Mouse (Mus musculus) CH12.LX (cell line): Measurements from ENCODE around the gene Tmeff2. TPM values are rescaled to one million over a fixed set of nuclear protein-coding genes. Genes with fewer than 3 reads are reported as not detected.

ENCODE experiments used
- DNase-seq: peaks from one replicate; pipeline ENCODE4 v3.0.0-alpha.2; 2013; ENCODE audit errors: extremely low read depth
- H3K27ac ChIP-seq: 2 replicates; pipeline ENCODE4 v1.5.1; 2012; ENCODE audit warnings: low read depth, mild to moderate bottlenecking, control low read depth, moderate library complexity; ENCODE audit not compliant: insufficient read depth
- H3K27me3 ChIP-seq: replicated peaks from 2 replicates; pipeline ENCODE3; 2012; ENCODE audit warnings: inconsistent platforms
- H3K36me3 ChIP-seq, 2 experiments: replicated peaks in 1 of 2; 2 replicates each; pipeline versions ENCODE3 to v1.6.1; 2012; ENCODE audit warnings: inconsistent platforms in 1 of 2, low read length in 1 of 2, mild to moderate bottlenecking in 1 of 2, mixed read lengths in 1 of 2, moderate library complexity in 1 of 2; ENCODE audit not compliant: control insufficient read depth in 1 of 2, insufficient read depth in 1 of 2
- H3K4me1 ChIP-seq, 2 experiments: 2 replicates each; pipeline ENCODE4 v1.6.1; 2012; ENCODE audit warnings: inconsistent platforms in 1 of 2, moderate library complexity in 1 of 2; ENCODE audit not compliant: insufficient read depth in 2 of 2, control insufficient read depth in 1 of 2
- H3K4me2 ChIP-seq: 2 replicates; pipeline ENCODE4 v1.6.1; 2012; ENCODE audit warnings: low read depth, mild to moderate bottlenecking, control low read depth; ENCODE audit not compliant: poor library complexity, insufficient read depth, severe bottlenecking
- H3K4me3 ChIP-seq, 3 experiments: fragments of 150-350 bp in 1 of 3; sonication (generic) in 1 of 3; replicated peaks in 1 of 3; 2 replicates each; pipeline versions ENCODE3 to v1.5.1; 2011 to 2012; ENCODE audit warnings: low read depth in 2 of 3, low read length in 2 of 3, mild to moderate bottlenecking in 2 of 3, moderate library complexity in 2 of 3, control low read depth in 1 of 3, improper control_type of control experiment in 1 of 3, inconsistent platforms in 1 of 3, mixed read lengths in 1 of 3; ENCODE audit not compliant: poor library complexity in 1 of 3
- H3K79me2 ChIP-seq: replicated peaks from 2 replicates; pipeline ENCODE4 v1.6.1; 2012; ENCODE audit warnings: mild to moderate bottlenecking, moderate library complexity; ENCODE audit not compliant: control insufficient read depth, poor library complexity, insufficient read depth, severe bottlenecking; ENCODE audit errors: extremely low read depth
- H3K9ac ChIP-seq: 2 replicates; pipeline ENCODE4 v1.6.1; 2012; ENCODE audit warnings: low read depth, mild to moderate bottlenecking, control low read depth, moderate library complexity; ENCODE audit not compliant: insufficient read depth
- H3K9me3 ChIP-seq: replicated peaks from 2 replicates; pipeline ENCODE3; 2012; ENCODE audit warnings: low read length, inconsistent platforms, mixed read lengths
- CHD1 ChIP-seq: IDR thresholded peaks from 2 replicates; pipeline ENCODE4 v1.6.1; 2012; ENCODE audit warnings: low read depth, low read length, improper control_type of control experiment, inconsistent platforms
- CHD2 ChIP-seq: IDR thresholded peaks from 2 replicates; pipeline ENCODE4 v1.6.1; 2011; ENCODE audit warnings: low read length, improper control_type of control experiment
- E2F4 ChIP-seq: IDR thresholded peaks from 2 replicates; pipeline ENCODE4 v1.6.1; 2011; ENCODE audit warnings: low read depth, low read length, improper control_type of control experiment; ENCODE audit not compliant: insufficient replicate concordance
- ELF1 ChIP-seq: IDR thresholded peaks from 2 replicates; pipeline ENCODE4 v1.6.1; 2014; ENCODE audit warnings: low read depth, mild to moderate bottlenecking, inconsistent platforms, low read length, improper control_type of control experiment
- GABPA ChIP-seq: IDR thresholded peaks from 2 replicates; pipeline ENCODE4 v1.6.1; 2012; ENCODE audit warnings: low read depth, low read length, improper control_type of control experiment, inconsistent platforms; ENCODE audit not compliant: insufficient replicate concordance
- HCFC1 ChIP-seq: IDR thresholded peaks from 2 replicates; pipeline ENCODE4 v1.6.1; 2012; ENCODE audit warnings: low read depth, mild to moderate bottlenecking, inconsistent platforms, low read length, improper control_type of control experiment
- IRF4 ChIP-seq: IDR thresholded peaks from 2 replicates; pipeline ENCODE4 v1.6.1; 2014; ENCODE audit warnings: low read depth, mild to moderate bottlenecking, inconsistent platforms, low read length, improper control_type of control experiment
- KAT2A ChIP-seq: IDR thresholded peaks from 2 replicates; pipeline ENCODE4 v1.6.1; 2012; ENCODE audit warnings: low read length, improper control_type of control experiment, inconsistent platforms; ENCODE audit not compliant: insufficient replicate concordance
- MEF2A ChIP-seq: IDR thresholded peaks from 2 replicates; pipeline ENCODE4 v1.6.1; 2014; ENCODE audit warnings: low read depth, mild to moderate bottlenecking, inconsistent platforms, low read length, improper control_type of control experiment, borderline replicate concordance
- MXI1 ChIP-seq: IDR thresholded peaks from 2 replicates; pipeline ENCODE4 v1.6.1; 2011; ENCODE audit warnings: mild to moderate bottlenecking, low read depth, low read length, improper control_type of control experiment
- NELFE ChIP-seq: IDR thresholded peaks from 2 replicates; pipeline ENCODE4 v1.6.1; 2011; ENCODE audit warnings: low read depth, low read length, improper control_type of control experiment
- POLR2A ChIP-seq: IDR thresholded peaks from 2 replicates; pipeline ENCODE4 v1.6.1; 2011; ENCODE audit warnings: low read depth, mild to moderate bottlenecking, improper control_type of control experiment, low read length
- POLR2AphosphoS2 ChIP-seq: IDR thresholded peaks from 2 replicates; pipeline ENCODE4 v1.6.1; 2011; ENCODE audit warnings: low read depth, low read length, improper control_type of control experiment
- RCOR1 ChIP-seq: conservative IDR thresholded peaks from 2 replicates; pipeline ENCODE4 v1.6.1; 2012; ENCODE audit warnings: low read depth, mild to moderate bottlenecking, inconsistent platforms, low read length, improper control_type of control experiment
- SIN3A ChIP-seq: IDR thresholded peaks from 2 replicates; pipeline ENCODE4 v1.6.1; 2012; ENCODE audit warnings: low read length, improper control_type of control experiment, inconsistent platforms
- SMC3 ChIP-seq: IDR thresholded peaks from 2 replicates; pipeline ENCODE4 v1.6.1; 2011; ENCODE audit warnings: low read depth, low read length, improper control_type of control experiment
- UBTF ChIP-seq: IDR thresholded peaks from 2 replicates; pipeline ENCODE4 v1.6.1; 2012; ENCODE audit warnings: low read depth, mild to moderate bottlenecking, inconsistent platforms, low read length, improper control_type of control experiment, moderate library complexity
- USF1 ChIP-seq: IDR thresholded peaks from 2 replicates; pipeline ENCODE4 v1.6.1; 2014; ENCODE audit warnings: low read depth, mild to moderate bottlenecking, inconsistent platforms, low read length, improper control_type of control experiment
- USF2 ChIP-seq: conservative IDR thresholded peaks from 2 replicates; pipeline ENCODE4 v1.6.1; 2011; ENCODE audit warnings: low read depth, low read length, improper control_type of control experiment
- ZC3H11A ChIP-seq: IDR thresholded peaks from 2 replicates; pipeline ENCODE4 v1.6.1; 2012; ENCODE audit warnings: low read depth, mild to moderate bottlenecking, inconsistent platforms, low read length, improper control_type of control experiment
- ZKSCAN1 ChIP-seq: IDR thresholded peaks from 2 replicates; pipeline ENCODE4 v1.6.1; 2012; ENCODE audit warnings: low read depth, inconsistent platforms, low read length, improper control_type of control experiment, borderline replicate concordance
- ZMIZ1 ChIP-seq: IDR thresholded peaks from 2 replicates; pipeline ENCODE4 v1.6.1; 2012; ENCODE audit warnings: low read depth, mild to moderate bottlenecking, inconsistent platforms, low read length, improper control_type of control experiment
- ZNF384 ChIP-seq: IDR thresholded peaks from 2 replicates; pipeline ENCODE4 v1.6.1; 2012; ENCODE audit warnings: low read depth, low read length, improper control_type of control experiment, inconsistent platforms
- dilution Hi-C: fragments of 300-500 bp; cut with MboI; formaldehyde crosslinking; loops from 2 replicates; pipeline ENCODE4 v1.14.3; 2020; ENCODE audit warnings: low sequenced_read_pairs; ENCODE audit not compliant: extremely low pct_unique_long_range_greater_than_20kb, extremely low pct_ligation_motif_present
- in situ Hi-C: fragments of 300-500 bp; cut with MboI; formaldehyde crosslinking; loops from 3 replicates; pipeline ENCODE4 v1.14.3; 2019; ENCODE audit warnings: low sequenced_read_pairs, low pct_ligation_motif_present, low pct_unique_long_range_greater_than_20kb, mixed read lengths
- polyA plus RNA-seq: library from polyadenylated mRNA; unstranded; fragments of >175 nt; gene quantifications from 2 replicates; pipeline ENCODE4 v1.2.1, GENCODE M21; 2012; ENCODE audit warnings: low read depth; ENCODE audit not compliant: insufficient read length
- total RNA-seq, 2 experiments: library from RNA; depleted of rRNA; stranded (reverse); fragments of 300-350 nt in 1 of 2; fragments of >200 nt in 1 of 2; gene quantifications; 2 replicates each; pipeline ENCODE4 v1.2.3; 2012 to 2014

The Tmeff2 gene
- total and polyA plus RNA-seq, 3 experiments: not detected

DNA sequence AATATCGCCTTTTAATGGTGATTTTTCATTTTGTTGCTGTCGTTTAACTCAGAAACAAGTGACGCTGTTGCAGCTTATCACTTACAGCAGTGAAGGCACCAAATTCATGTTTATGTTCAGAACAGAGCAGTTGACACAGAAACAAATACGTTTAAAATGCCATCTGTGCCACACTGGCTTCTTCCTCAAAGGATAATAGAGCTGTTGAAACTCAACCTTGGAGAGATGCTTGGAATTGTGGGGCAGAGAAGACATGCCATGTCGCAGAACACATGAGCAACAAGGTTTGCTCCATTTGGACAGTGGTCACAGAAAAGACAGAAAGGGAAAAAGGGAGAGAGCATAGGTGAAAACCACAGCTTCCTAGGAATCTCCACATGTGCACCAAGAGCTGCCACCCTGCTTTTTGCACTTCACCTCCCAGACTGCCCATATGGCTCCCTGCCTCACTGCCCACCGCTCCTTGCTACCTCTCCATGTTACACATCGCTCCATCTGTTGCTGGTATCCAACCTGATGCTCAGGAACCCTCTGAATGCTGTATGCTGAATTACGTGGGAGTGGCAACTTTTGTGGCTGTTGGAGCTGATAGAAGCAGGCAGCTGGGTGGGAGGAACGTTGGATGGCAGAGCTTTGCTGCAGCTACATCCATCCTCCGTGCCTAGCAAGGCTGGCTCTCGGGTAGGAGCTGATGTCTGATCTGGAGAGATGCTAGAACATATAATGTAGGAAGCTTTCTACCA, 298.8 kb downstream of the Tmeff2 start:
- no peak overlapping the region for H3K4me3 ChIP-seq
- in situ Hi-C loops: no loop called here

GRCm38 (mm10) chr1:51199954-51200353, 299.5 kb downstream of the Tmeff2 start:
- TF ChIP-seq POLR2AphosphoS2: no peak
- no peak for TF ChIP-seq ZNF384
- TF ChIP-seq GABPA: no peak
- no peak for TF ChIP-seq USF1
- TF ChIP-seq ZKSCAN1: no peak
- TF ChIP-seq MEF2A: no peak
- TF ChIP-seq ELF1: no peak
- no peak for TF ChIP-seq E2F4
- TF ChIP-seq IRF4: no peak
- H3K4me1 ChIP-seq: no peaks in the 10 kb centered on the region
- in situ Hi-C loops: no loop called here

More for the DNA sequence above, 298.8 kb downstream of the Tmeff2 start:
- H3K9me3 ChIP-seq: no peaks in the 10 kb centered on the region
- H3K4me2 ChIP-seq: no peak overlapping the region
- TF ChIP-seq GABPA: no peak
- no peak for TF ChIP-seq CHD2
- no peak for TF ChIP-seq SIN3A
- TF ChIP-seq ZKSCAN1: no peak
- no peak for TF ChIP-seq HCFC1
- no peak for TF ChIP-seq ZNF384
- TF ChIP-seq ZMIZ1: no peak
- no peak for TF ChIP-seq KAT2A
- no peak for TF ChIP-seq POLR2A
- TF ChIP-seq MXI1: no peak
- no peak for TF ChIP-seq SMC3
- no peak for TF ChIP-seq CHD1
- no peak for TF ChIP-seq NELFE
- TF ChIP-seq MEF2A: no peak
- TF ChIP-seq USF2: no peak
- no peak for TF ChIP-seq ZC3H11A
- no peak for TF ChIP-seq RCOR1
- no peak for TF ChIP-seq UBTF
- TF ChIP-seq, all 38 proteins: peak for 0
- Histone ChIP-seq H3K27me3 (no peaks in the 10 kb centered on the region), H3K27ac (no peak overlapping the region), H3K4me1 (no peaks in the 10 kb centered on the region), H3K79me2 (no peaks in the 10 kb centered on the region), H3K9ac (no peak overlapping the region), H3K36me3 (no peaks in the 10 kb centered on the region)
- dilution Hi-C loops: no loop called here
- no peak for DNase-seq

More at GRCm38 (mm10) chr1:51199954-51200353, 299.5 kb downstream of the Tmeff2 start:
- Histone ChIP-seq H3K36me3 (no peaks in the 10 kb centered on the region), H3K79me2 (no peaks in the 10 kb centered on the region), H3K27me3 (no peaks in the 10 kb centered on the region), H3K9ac (no peak overlapping the region), H3K4me2 (no peak overlapping the region), H3K4me3 (no peak overlapping the region), H3K27ac (no peak overlapping the region), H3K9me3 (no peaks in the 10 kb centered on the region)
- DNase-seq: no peak
- dilution Hi-C loops: no loop called here
